Mouse (Mus musculus): ENCODE data around the gene Tpp2.
"Not testable (repeated sequence)": the region's sequence is repeated elsewhere in the genome, so short reads cannot be mapped to it uniquely, and the experiment has no call there.

Tpp2 gene

DNA sequence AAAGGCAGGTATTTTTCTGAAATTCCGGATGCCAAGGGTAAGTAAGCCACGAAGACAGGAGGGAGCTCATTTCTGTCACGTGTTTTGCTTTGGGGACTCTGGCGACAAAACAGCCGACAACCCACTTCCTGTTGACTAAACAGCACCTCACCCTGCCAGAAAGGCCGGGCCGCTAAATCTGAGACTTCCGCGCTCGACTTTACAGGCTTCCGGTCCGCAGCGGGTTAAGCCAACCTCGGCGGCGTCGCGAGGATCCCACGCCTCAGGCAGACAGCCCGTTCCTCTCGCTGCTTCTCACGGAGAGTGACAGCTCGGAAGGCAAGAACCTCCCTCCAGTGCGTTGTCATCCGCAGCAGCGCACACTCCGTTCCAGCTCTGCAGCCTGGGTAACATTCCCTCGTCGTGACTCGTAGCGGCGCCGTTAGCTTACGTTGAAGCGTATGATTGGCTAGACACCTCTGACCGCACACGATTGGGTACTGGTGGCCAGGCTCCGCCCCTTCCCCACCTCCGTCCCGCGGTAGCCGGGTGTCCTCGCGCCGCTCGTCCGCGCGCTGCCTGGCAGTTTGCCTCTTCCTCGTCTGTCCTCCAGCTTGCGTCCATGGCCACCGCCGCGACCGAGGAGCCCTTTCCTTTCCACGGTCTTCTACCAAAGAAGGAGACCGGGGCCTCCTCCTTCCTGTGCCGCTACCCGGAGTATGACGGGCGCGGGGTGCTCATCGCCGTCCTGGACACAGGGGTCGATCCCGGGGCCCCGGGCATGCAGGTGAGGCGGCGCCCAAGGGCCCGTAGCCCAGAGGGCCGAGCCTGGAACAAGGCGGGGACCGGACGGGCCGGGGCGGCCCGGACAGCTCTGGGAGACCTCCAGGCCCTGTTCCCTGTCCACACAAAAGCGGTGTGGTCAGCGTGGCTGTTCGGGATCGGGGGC, at the start of gene Tpp2:
Tpp2 (plus strand) TSS at position 160 of the 928 bp plus-strand sequence.
- DNase-seq = peak; percentile 98

DNA sequence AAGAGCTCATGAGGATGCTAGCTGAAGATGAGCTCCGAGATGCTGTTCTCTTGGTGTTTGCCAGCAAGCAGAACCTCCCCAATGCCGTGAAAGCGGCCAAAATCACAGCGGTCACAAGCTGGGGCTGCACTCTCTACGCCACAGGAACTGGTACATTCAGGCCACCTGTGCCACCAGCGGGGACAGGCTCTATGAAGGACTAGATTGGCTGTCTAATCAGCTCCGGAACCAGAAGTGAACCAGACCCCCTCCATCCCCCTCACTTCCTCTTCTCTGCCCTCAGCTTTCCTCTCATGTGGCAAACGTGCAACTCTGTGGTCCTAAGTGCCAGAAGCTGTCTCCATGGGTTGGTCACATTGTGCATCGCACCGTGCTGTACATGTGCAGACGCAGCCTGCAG, 45.1 kb upstream of the Tpp2 start:
- DNase-seq = not testable (repeated sequence)

DNA sequence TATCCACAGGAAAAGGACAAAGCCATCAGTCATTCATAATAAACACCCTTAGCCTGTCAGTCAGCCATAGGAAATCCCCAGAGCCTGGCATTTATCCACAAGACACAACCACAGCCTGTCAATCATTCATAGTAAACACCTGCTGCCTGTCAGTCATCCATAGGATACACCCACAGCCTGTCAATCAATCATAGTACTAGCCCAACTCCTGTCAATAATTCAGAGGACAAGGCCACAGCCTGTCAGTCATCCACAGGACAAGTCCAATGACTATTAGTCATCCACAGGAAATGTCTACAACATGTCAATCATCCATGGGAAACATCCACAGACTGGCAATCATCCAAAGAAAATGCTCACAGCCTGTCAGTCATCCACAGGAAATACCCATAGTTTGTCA, 37.7 kb upstream of the Tpp2 start:
- no peak for DNase-seq

DNA sequence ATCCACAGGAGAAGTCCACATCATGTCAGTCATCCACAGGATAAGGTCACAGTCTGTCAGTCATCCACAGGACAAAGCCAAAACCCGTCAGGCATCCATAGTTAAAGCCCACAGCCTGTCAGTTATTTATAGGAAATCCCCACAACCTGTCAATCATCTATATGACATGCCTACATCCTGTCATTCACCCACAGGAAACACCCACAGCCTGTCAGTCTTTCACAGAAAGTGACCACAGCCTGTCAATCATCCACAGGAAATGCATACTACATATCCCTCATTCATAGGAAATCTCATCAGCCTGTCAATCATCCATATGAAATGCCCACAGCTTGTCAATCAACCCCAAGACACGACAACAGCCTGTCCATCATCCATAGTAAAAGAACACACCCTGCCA, 36.3 kb upstream of the Tpp2 start:
- DNase-seq = no peak

DNA sequence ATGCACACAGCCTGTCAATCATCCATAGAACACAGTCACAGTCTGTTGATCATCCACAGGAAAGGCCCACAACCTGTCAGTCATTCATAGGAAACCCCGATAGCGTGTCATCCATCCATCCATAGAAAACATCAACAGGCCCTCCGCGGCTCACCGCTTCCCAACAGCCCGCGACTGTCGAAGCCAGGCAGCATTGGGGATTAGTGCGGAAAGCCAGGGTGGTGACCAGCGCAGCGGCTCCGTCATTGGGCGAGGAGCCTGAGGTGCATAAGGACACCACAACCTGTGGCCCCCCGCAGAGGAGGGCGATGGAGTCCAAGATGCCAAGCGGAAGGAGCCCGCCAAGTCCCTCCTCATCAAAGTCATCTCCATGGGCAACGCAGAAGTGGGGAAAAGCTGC, 35.5 kb upstream of the Tpp2 start:
- no peak for DNase-seq

DNA sequence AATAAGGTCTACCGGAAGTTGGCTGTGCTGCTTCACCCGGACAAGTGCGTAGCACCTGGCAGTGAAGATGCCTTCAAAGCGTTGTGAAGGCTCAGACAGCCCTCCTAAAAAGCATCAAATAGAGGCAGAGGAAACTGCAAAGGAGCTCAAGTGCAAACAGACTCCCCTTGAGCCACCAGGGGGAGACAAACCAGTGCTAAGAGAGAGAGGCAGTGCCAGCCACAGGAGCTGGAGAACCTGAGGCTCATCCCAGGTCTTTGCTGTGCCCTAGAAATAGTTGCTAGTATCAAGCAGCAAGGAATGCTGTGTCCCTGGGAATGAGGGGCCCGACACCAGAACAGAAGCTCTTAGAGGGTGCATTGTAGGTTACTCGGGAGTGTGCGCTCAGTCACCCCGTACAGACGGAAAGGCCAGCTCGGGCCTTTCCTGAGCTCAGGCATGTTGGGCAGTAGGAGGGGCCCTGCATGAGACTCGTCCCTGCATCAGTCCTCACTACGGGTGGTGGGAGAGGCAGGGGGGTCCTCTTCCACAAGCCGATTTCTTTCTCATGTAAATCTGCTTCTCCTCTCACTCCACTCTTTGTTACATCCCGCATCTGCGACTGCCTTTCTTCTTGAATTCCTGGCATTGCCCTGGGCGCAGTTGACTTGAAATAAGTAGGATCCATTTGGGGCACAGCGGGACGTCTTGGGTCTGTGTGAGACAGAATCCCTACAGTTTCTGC, 34.3 kb upstream of the Tpp2 start:
- DNase-seq = peak; percentile 82

DNA sequence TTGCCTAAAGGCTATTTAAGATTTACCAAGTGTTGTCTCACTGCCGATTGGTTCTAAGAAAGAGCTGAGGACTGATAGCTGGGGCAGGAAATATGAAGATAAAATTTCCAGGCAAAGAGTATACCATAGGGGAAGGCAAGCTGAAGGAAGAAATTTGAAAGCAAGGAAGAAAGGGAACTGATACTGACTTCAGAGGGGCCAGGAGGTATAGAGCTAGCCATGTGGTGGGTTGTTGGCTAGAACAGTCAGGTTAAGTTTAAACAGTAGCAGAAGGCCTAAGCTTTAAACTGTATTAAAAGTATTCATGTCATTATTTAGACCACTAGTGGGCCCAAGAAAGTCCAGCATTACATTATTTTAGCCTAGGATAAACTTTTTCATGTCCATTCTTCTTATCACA, 31.0 kb upstream of the Tpp2 start:
- no peak for DNase-seq

DNA sequence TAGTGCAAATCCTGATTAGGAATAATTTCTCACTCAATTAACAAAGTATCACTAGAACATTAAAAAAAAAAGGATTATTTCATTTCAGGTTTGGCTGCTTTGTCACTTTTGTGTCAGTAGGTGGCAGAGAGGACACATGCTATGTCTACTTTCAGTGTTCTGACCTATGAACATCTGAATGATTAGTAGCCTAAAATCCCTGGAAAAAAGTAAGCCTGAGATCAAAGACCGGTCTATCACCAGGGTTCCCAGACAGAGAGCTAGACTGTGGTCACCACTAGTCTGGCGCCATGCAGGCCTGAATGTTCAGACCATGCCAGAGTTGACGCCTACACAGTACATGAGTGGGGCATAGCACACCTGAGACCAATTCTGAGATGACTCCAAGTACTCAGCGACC, 30.6 kb upstream of the Tpp2 start:
- no peak for DNase-seq

DNA sequence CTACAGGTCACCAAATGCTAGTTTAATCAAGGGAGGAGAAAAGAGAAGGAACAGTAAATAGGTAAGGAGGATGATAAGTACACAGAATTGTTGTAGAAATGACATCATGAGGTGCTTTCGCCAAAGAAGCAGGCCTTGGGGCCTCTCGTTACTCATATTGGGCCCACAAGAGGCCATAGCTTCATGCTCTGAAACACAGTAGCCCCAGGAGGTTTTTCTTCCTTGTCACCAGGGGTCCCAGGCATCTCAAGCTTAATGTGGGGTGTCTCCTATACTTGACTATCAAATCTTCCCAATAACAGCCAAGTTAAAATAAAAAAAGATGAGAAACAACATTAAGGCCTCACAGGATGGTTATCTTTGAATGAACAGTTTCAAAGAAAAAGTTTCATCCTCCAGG, 18.0 kb upstream of the Tpp2 start:
- DNase-seq = no peak

DNA sequence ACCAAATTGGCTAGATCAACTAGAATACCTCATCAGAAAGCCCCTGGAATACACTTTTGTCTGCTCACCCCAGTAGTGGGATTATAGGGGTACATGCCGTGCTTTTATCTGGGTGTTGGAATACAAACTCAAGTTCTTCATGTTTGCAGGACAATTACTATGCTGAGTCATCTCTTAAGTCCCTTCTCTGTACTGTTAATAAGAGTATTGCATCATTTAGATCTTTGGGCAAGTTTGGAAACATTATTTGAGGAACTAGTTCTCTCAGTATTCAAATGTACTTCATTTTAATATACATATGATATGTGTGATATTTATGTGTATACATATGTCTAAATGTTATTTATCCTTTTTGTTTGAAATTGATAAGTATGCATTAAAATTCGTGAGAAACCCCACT, 16.6 kb upstream of the Tpp2 start:
- DNase-seq = no peak

DNA sequence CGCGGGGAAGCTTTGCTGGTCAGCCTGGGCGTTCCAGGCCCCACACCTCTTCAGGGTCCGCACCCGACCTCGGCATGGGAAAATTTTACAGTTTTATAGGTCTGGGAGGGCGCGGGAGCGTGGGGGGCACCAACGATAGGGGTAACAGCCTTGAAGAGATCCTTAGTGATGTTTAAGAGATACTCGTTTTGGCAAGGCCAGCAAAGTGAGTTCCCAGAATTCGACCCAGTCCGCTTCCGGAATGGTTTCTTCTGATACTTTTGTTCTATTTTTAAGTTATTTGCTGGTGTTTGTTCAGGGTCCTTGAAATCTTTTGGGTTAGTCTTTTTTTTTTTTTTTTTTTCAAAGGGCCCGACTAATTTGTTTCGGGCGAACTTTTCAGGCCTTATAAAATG, 966 bp downstream of the Tpp2 start:
- no peak for DNase-seq

DNA sequence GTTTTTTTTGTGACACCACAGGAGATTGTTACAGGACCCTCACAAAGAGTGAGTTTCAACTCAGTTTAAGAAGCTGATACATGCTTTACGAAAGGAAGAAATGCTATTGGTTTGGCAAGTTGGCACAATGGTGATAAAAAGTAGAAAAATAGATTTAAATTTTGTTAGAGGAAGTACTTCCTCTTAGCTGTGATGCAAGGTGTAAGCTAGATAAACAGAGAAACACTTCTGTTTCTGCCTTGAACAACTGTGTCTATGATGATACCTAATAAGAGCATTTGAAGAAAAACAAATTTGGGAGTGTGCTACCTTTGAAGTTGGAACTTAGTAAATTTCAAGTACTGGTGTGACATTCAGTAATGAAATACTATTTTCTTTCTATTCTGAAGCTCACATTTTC, 5.9 kb downstream of the Tpp2 start:
- DNase-seq = no peak

DNA sequence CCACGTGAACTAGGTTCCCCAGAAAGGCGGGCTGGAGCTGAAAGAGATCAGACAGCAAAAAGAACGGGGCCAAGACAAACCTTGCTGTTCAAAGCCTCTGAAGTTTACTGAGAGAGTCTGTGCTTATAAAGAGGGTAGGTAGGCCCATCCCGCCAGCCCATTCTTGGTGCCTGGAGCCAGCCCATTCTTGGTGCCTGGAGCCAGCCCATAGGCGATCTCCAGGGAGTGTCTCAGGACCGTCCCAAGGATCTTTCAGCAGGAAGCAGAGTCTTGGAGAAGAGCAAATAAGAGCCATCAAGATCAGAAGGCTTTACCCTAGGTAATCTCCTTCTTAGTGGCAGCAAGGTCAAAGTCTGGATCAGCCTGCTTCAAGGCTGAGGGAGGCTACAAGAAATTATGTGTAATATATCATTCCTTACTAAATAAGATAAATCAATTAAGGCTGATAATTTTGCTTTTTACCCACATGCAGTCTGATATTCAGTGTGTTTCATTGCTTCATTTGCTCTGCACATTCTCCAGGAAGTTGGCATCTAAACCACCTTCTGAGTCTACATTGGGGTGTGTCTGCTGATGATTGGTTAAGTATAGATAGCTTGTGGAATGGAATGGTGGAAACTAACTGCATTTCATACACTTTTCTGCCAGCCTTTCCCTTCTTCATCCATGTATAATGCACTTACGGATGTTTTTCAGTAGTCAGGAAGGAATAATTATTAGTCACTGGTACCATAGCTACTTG, 8.2 kb downstream of the Tpp2 start:
- DNase-seq = no peak

DNA sequence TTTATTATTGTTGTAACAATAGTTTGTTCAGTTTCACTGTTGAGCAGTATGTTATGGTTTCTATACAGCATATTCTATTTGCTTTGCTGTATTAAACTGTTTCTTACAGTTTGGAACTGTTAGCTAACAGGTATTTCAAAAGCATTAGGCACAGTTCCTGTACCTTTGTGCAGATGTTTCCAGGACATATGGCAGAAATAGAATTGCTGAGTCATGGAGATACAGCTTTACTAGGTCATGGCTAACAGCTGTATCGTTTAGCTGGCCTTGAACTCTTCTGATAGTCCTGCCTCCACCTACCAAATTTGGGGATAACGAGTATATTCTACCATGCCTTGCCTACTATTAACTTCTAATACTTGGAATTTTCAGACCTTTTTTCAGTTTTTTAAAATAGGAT, 9.4 kb downstream of the Tpp2 start:
- DNase-seq = no peak

DNA sequence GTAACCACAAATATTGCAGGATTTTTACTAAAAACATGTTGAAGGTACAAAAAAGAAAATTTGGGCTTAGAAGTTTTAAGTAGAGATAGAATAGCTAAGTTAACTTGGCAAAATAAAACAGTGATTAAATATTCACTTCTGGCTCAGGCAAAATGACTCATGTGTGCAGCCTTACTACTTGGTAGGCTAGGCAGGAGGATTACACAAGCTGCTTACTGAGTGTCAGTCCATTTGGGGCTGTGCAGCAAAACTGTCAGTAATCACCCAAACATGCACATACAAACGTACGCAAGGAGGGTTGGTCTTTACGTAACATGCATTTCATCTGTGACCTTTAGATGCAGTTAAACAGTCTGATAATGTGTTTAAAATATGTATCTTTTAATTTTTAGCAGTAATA, 20.2 kb downstream of the Tpp2 start:
- DNase-seq = no peak

DNA sequence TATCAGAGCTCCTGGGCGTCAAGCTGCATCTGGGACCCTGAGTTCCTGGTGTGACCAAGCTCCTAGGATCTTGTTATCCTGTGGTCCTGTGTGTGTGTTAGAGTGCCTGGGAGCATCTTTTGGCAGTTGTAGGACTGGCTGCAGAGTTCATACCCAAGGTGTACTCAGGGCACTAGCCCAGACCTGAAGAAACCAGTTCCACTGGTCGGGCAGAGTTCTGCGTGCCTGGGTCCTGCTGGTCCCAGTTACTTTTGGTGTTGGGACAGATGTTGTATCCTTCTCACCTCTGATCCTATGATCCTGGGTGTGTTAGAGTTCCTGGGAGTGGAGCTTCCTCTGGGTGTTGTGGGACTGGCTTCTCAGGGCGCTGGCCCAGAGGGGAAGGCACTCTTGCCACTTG, 30.9 kb downstream of the Tpp2 start:
- no peak for DNase-seq

DNA sequence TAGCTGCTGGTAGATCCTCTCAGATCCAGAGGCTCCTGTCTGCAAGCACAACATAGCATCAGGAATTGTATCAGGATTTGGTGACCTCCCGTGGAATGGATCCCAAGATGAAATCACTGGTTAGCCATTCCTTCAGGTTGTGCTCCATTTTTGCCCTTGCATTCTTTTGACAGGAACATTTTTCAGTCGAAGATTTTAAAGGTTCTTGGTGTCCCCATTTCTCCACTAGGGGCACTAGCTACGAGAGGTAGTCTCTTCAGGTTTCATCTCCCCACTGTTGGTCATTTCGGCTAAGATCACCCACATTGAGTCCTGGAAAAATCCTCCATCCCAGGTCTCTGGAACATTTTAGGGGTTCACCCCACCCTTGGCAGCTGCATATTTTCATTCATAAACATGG, 33.3 kb downstream of the Tpp2 start:
- no peak for DNase-seq

DNA sequence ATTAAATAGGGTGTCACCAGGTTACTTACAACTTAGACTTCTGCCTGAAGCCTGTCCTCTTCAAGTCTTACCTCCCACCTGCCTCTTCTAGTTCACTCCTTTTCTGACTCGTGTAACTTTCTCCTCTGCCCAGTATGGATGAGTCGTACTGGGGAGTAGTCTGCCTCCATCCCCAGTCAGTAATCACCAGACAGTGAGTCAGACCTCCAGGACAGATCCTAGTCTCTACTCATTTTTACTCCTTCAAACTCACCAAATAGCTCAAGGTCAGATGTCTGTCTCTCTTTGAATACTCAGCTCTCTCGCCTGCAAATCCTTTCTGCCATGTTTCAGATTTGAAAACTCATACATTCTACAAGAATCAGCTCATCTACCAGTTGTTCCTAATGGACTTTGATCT, 35.9 kb downstream of the Tpp2 start:
- no peak for DNase-seq

DNA sequence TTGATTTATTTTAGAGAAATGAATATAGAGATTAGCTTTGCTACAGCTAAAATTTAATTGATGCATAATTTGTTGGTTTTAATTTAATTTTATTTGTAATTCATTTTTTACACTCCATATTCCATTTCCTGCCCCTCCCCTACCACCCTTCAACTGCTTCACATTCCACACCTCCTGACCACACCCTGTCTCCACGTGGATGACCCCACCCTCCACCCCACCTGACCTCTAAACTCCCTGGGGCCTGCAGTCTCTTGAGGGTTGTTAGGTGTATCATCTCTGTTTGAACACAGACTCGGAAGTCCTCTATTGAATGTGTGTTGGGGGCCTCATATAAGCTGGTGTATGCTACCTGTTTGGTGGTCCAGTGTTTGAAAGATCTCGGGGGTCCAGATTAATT, 37.6 kb downstream of the Tpp2 start:
- no peak for DNase-seq

DNA sequence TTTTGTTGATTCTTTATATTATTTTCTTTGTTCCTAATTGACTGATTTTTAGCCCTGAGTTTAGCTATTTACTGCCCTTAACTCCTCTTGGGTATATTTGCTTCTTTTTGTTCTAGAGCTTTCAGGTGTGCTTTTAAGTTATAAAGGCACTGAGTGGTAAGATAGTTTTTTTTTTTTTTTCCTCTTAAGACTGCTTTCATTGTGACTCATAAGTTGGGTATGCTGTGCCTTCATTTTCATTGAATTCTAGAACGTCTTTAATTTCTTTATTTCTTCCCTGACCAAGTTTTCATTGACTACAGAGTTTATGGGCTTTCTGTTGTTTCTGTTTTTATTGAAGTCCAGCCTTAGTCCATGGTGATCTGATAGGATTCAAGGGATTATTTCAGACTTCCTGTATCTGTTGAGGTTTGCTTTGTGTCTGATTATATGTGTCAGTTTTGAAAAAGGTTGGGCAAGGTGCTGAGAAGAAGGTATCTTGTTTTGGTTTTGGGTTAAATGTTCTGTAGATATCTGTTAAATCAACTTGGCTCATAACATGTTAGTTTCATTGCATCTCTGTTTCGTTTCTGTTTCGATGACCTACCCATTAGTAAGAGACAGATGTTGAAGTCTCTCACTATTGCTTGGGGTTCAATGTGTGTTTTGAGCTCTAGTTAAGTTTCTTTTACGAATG, 63.6 kb downstream of the Tpp2 start:
- no peak for DNase-seq

DNA sequence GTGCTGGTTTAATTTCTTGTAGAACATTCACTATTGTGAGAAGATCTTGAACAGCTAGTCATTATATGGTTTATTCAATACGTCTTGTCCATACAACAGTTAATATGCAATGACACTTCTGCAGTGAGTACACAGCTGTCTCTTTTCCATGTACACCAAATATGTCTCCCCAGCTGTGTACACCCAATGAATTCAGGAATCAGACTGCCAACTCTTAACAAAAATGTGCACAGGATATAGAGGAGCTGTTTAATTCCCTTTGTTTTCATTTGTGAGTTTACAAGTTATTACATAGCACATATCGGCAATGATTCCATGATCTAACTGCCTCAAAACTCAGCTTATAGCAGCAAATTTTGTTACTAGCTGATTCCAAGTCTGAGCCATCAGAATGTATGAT, 71.1 kb downstream of the Tpp2 start:
- DNase-seq = no peak

DNA sequence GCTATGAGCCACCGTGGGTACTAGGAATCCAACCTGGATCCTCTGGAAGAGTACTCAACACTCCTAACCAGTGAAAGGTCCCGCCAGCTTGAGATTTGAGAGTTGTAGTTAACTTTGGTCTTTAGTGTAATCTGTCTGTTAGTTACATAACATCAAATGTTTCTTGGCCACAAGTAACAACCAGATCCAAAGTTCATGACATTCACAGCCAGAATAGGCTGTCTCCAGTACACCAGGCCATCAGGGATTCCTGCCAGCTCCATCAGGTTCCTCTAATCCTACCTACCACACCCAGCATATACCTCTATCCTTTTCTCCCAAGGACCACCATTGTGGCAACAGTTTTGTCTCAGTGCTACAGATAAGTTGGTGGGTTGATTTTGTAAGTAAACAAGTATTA, 82.1 kb downstream of the Tpp2 start:
- no peak for DNase-seq

DNA sequence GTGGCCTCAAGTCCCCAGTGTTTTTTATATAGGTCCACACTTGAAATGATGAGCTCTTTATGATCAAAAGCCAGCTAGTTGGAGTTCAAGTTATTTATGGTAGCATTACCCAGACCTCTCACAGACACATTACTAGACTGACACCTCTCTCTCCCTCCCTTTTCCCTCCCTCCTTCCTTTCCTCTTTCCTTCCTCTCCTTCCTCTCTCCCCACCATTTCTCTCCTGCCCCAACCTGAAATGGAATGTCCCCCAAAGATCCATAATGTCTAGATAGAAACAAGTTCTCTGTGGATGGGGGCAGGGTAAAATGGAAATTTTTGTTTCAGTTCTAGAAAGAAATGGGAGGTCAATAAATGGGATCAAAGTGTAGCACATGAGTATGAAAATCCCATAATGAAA, 86.5 kb downstream of the Tpp2 start, which contains the start of gene Mettl21c:
Mettl21c (minus strand) TSS at position 101 of the 400 bp plus-strand sequence.
- no peak for DNase-seq

Measured in right cerebral cortex, adult 18-20 months (tissue).